Mouse (Mus musculus) myocyte (in vitro differentiated cells): ENCODE measurements around the gene Ppp2r2c. TPM values are rescaled to one million over a fixed set of nuclear protein-coding genes. Genes with fewer than 3 reads are reported as not detected.
A peak's percentile ranks its signal among the peaks of the same experiment; 100 is the strongest.

ENCODE experiments used
- H3K27me3 ChIP-seq: one replicate; pipeline ENCODE4 v1.6.1; 2011; ENCODE audit not compliant: control insufficient read depth, insufficient read depth, insufficient read length
- H3K36me3 ChIP-seq: one replicate; pipeline ENCODE4 v1.6.1; 2011; ENCODE audit not compliant: control insufficient read depth, insufficient read depth
- H3K4me2 ChIP-seq: one replicate; pipeline ENCODE4 v1.6.1; 2011; ENCODE audit warnings: low read depth, control low read depth
- H3K4me3 ChIP-seq: one replicate; pipeline ENCODE4 v1.5.1; 2011; ENCODE audit warnings: mild to moderate bottlenecking, control low read depth, moderate library complexity
- H3K79me2 ChIP-seq: one replicate; pipeline ENCODE4 v1.6.1; 2011; ENCODE audit not compliant: control insufficient read depth, insufficient read depth
- H3ac ChIP-seq: one replicate; pipeline ENCODE4 v1.6.1; 2011; ENCODE audit not compliant: control insufficient read depth, insufficient read length
- CEBPB ChIP-seq: IDR thresholded peaks from 2 replicates; pipeline ENCODE4 v1.6.1; 2011; ENCODE audit warnings: mild to moderate bottlenecking, moderate library complexity; ENCODE audit not compliant: poor library complexity, insufficient read depth, severe bottlenecking
- E2F4 ChIP-seq: IDR thresholded peaks from one replicate; pipeline ENCODE4 v1.6.1; 2011; ENCODE audit warnings: mild to moderate bottlenecking, control low read depth, moderate library complexity; ENCODE audit not compliant: insufficient read depth
- MAX ChIP-seq: IDR thresholded peaks from one replicate; pipeline ENCODE4 v1.6.1; 2011; ENCODE audit warnings: low read depth, mild to moderate bottlenecking, control low read depth
- MYOD1 ChIP-seq, 3 experiments: IDR thresholded peaks; one replicate each; pipeline ENCODE4 v1.6.1; 2011; ENCODE audit warnings: control low read depth in 2 of 3, low read depth in 2 of 3, mild to moderate bottlenecking in 2 of 3, moderate library complexity in 1 of 3; ENCODE audit not compliant: insufficient read length in 2 of 3, control insufficient read depth in 1 of 3
- MYOG ChIP-seq, 3 experiments: IDR thresholded peaks; one replicate each; pipeline ENCODE4 v1.6.1; 2011; ENCODE audit warnings: control low read depth in 2 of 3, low read depth in 2 of 3, mild to moderate bottlenecking in 2 of 3; ENCODE audit not compliant: insufficient read length in 2 of 3, control insufficient read depth in 1 of 3, insufficient read depth in 1 of 3
- POLR2A ChIP-seq: IDR thresholded peaks from one replicate; pipeline ENCODE4 v1.6.1; 2011; ENCODE audit warnings: low read depth, mild to moderate bottlenecking, control low read depth, moderate library complexity; ENCODE audit not compliant: insufficient read length
- POLR2AphosphoS2 ChIP-seq: IDR thresholded peaks from one replicate; pipeline ENCODE4 v1.6.1; 2011; ENCODE audit warnings: low read depth, control low read depth; ENCODE audit not compliant: insufficient read length
- REST ChIP-seq: IDR thresholded peaks from one replicate; pipeline ENCODE4 v1.6.1; 2011; ENCODE audit warnings: mild to moderate bottlenecking, control low read depth, moderate library complexity; ENCODE audit not compliant: insufficient read depth, insufficient read length
- SRF ChIP-seq: IDR thresholded peaks from one replicate; pipeline ENCODE4 v1.6.1; 2011; ENCODE audit warnings: low read depth; ENCODE audit not compliant: control insufficient read depth, insufficient read length
- TCF12 ChIP-seq: IDR thresholded peaks from one replicate; pipeline ENCODE4 v1.6.1; 2011; ENCODE audit warnings: mild to moderate bottlenecking, control low read depth; ENCODE audit not compliant: poor library complexity, insufficient read depth, severe bottlenecking
- TCF3 ChIP-seq: IDR thresholded peaks from one replicate; pipeline ENCODE4 v1.6.1; 2011; ENCODE audit warnings: low read depth, control low read depth; ENCODE audit not compliant: insufficient read length
- USF1 ChIP-seq: IDR thresholded peaks from one replicate; pipeline ENCODE4 v1.6.1; 2011; ENCODE audit warnings: low read depth, mild to moderate bottlenecking, control low read depth, moderate library complexity
- polyA plus RNA-seq: library from polyadenylated mRNA; unstranded; fragments of >200 nt; fragmentation: generic; extraction: Trizol; gene quantifications from one replicate; pipeline ENCODE4 v1.2.1, GENCODE M21; 2012; ENCODE audit warnings: missing spikeins

Ppp2r2c gene
- polyA plus RNA-seq, 1 experiment, result 0.01 TPM

DNA sequence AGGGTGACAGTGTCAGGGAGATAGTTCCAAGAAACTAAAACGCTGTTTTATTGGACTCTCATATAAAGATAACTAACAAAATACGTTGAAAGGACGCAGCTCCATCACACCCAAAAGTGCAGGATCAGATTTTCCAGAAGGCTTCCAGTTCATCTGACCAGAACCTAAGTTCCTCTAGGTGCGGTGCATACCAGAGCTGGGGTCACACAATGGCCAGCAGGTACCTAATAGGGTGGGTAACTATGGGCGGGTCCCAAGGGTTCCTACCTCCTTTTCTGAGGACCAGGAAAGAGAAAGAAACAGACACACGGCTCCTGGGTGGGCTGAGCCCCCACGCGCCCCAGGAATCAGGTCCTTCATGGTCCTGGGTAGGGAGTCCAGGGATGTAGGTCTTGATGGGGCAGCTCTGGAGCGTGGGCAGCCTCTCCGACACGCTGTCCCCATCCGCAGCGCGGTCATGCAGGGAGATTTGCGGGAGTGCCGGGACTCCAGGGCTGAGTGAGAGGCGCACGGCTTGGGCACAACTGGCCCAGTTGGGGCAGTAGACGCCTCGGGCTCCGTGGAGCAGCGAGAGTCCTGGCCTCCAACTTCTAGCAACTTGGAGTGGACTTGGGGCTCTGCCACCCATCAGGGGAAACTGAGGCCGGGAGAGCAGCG lies 119.9 kb downstream of the Ppp2r2c start:
- Histone ChIP-seq H3K4me2 (peak overlapping the region; percentile 90), H3ac (peak overlapping the region; percentile 40), H3K4me3 (peak overlapping the region; percentile 80), H3K27me3 (no peaks in the 10 kb centered on the region), H3K79me2 (peaks cover 19% of the 10 kb centered on the region), H3K36me3 (peaks cover 1% of the 10 kb centered on the region)
- TF ChIP-seq MYOD1 (IDR thresholded peaks at IDR 0.05; ENCODE audit: control insufficient read depth in 1 of 3, insufficient read length in 2 of 3, low read depth in 2 of 3) (no peak), POLR2AphosphoS2 (no peak), TCF12 (no peak), CEBPB (no peak), MYOG (IDR thresholded peaks at IDR 0.05; ENCODE audit: control insufficient read depth in 1 of 3, insufficient read depth in 1 of 3, insufficient read length in 2 of 3, low read depth in 2 of 3) (no peak)

DNA sequence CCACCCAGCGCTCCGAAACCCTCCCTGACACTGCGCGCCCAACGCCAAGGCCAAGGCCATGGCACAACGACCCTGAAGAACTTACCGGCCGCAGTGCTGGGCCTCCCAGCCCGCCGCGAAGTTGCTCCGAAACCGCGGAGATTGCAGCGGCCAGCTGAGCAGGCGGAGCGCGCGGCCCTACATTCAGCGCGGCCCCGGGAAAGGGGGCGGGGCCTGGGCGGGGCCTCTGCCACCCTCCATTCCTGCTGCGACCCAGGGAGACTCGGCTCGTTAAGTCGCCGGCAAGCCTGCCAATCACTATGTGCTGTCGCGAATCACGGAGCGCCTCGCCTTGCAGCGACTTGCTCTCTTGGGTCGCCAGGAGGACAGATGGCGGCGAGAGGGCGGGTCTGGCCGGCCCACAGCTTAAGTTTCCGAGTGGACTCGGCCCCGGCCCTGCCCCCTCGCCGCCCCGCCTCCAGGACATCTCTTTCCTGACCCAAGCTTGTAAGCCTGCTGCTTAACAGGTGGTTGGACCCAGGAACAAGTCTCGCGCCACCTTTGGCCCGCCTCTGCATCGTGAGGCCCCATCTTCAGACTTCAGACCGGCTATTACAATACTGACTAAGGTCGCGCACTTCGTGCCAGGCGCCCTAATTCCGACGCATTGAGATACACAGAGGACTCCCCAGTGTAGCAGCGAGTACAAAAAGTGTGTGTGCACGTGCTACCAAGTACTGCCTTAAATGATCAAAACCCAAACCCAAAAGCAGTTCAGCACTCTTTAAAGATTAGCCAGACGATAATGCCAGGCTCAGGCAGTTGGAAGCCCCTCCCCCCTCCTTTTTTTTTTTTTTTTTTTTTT lies 120.7 kb downstream of the Ppp2r2c start, which contains the start of gene Wfs1:
Gene Wfs1 (minus strand): TSS at position 425 of the 844 bp plus-strand sequence.
- H3K79me2 ChIP-seq, result peaks cover 13% of the 10 kb centered on the region
- peak within 1 kb of the TSS; percentile 80 for H3K4me3 ChIP-seq
- H3K27me3 ChIP-seq, result no peaks in the 10 kb centered on the region
- no peaks in the 10 kb centered on the region for H3K36me3 ChIP-seq
- H3ac ChIP-seq, result peak within 1 kb of the TSS; percentile 40
- peak within 1 kb of the TSS; percentile 96 for H3K4me2 ChIP-seq
- peak; percentile 49 for TF ChIP-seq SRF
- no peak for TF ChIP-seq E2F4
- TF ChIP-seq TCF12, result no peak
- TF ChIP-seq MYOD1 (IDR thresholded peaks at IDR 0.05; ENCODE audit: control insufficient read depth in 1 of 3, insufficient read length in 2 of 3, low read depth in 2 of 3), result peak in 2 of 3 experiments; percentile 55 to 84
- TF ChIP-seq POLR2A, result peak; percentile 96
- peak; percentile 93 for TF ChIP-seq POLR2AphosphoS2
- no peak for TF ChIP-seq MAX
- peak; percentile 43; the same call in 1 of the 2 replicates for TF ChIP-seq CEBPB
- TF ChIP-seq MYOG (IDR thresholded peaks at IDR 0.05; ENCODE audit: control insufficient read depth in 1 of 3, insufficient read depth in 1 of 3, insufficient read length in 2 of 3, low read depth in 2 of 3), result peak; percentile 19 to 71 (median 38)

DNA sequence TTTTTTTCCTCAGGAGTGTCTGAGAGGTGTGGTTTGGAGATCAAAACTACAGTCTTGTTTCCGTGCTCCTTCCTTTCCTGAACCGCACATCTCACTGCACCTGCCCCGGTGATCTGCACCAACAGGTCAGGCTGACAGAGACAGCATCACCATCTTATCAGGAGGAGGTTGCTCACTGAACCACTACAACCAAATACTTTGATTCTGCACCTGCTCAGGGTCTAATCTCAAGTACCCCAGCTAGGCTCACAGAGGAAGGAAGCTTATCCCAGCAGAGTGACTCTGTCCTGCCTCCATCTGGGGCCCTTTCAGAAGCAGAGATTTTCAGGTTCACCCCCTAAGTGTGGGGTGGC lies 121.3 kb downstream of the Ppp2r2c start:
- peak overlapping the region; percentile 96 for H3K4me2 ChIP-seq
- no peak for TF ChIP-seq MYOG (IDR thresholded peaks at IDR 0.05; ENCODE audit: control insufficient read depth in 1 of 3, insufficient read depth in 1 of 3, insufficient read length in 2 of 3, low read depth in 2 of 3)
- TF ChIP-seq MYOD1 (IDR thresholded peaks at IDR 0.05; ENCODE audit: control insufficient read depth in 1 of 3, insufficient read length in 2 of 3, low read depth in 2 of 3), result no peak
- H3K36me3 ChIP-seq, result no peaks in the 10 kb centered on the region
- no peak overlapping the region for H3ac ChIP-seq
- peaks cover 8% of the 10 kb centered on the region for H3K79me2 ChIP-seq
- no peaks in the 10 kb centered on the region for H3K27me3 ChIP-seq
- peak overlapping the region; percentile 80 for H3K4me3 ChIP-seq

DNA sequence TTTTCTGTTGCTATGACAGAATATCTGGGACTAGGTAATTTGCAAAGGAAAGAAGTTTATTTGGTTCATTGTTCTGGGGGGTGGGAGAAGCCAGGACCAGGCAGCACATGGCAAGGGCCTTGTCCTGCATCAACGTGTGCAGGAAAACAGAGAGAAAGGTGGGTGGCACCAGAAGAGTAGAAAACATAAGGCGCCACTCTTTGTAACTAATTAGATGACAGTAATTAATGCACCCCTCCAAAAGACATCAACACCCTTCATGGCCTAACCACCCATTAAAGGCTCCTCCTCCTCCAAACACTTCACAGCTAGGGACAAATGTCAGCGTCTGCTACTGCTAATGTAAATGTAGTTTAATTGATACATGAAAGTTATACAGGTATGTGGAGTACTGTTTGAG lies 121.9 kb downstream of the Ppp2r2c start:
- Histone ChIP-seq H3K4me2 (no peak overlapping the region), H3K27me3 (no peaks in the 10 kb centered on the region), H3ac (no peak overlapping the region), H3K4me3 (no peak overlapping the region), H3K79me2 (peaks cover 2% of the 10 kb centered on the region), H3K36me3 (no peaks in the 10 kb centered on the region)
- TF ChIP-seq USF1 (no peak), MYOG (IDR thresholded peaks at IDR 0.05; ENCODE audit: control insufficient read depth in 1 of 3, insufficient read depth in 1 of 3, insufficient read length in 2 of 3, low read depth in 2 of 3) (no peak), POLR2A (no peak), CEBPB (no peak), MYOD1 (IDR thresholded peaks at IDR 0.05; ENCODE audit: control insufficient read depth in 1 of 3, insufficient read length in 2 of 3, low read depth in 2 of 3) (no peak), TCF12 (no peak), E2F4 (no peak), MAX (no peak), SRF (no peak), REST (no peak), POLR2AphosphoS2 (no peak), TCF3 (no peak)
